Mouse (Mus musculus): ENCODE measurements around the gene Ppp1r14b.

- TF ChIP-seq CTCF (IDR thresholded peaks at IDR 0.05; ENCODE audit: borderline replicate concordance, extremely low read depth, insufficient read depth, insufficient read length) (no peak), POLR2A (IDR thresholded peaks at IDR 0.05; ENCODE audit: borderline replicate concordance, extremely low read depth, insufficient read depth, insufficient read length, poor library complexity, severe bottlenecking) (no peak)
Measured at GRCm38 (mm10) chr19:6937541-6938465, 37.0 kb upstream of the Ppp1r14b start.
